Mouse (Mus musculus) erythroblast, embryonic 14.5 days (primary cell): Measurements from ENCODE around the gene Fgfr2.

Source experiments
- GATA1 ChIP-seq: IDR thresholded peaks from 2 replicates; pipeline ENCODE4 v1.6.1; 2012; ENCODE audit warnings: low read length, inconsistent platforms, mixed read lengths
- TAL1 ChIP-seq: IDR thresholded peaks from 3 replicates; pipeline ENCODE4 v1.6.1; 2012; ENCODE audit warnings: low read length, inconsistent platforms, mixed read lengths

- no peak for TF ChIP-seq GATA1
- TF ChIP-seq TAL1 = no peak
These were observed 316.0 kb downstream of the Fgfr2 start for GRCm38 (mm10) chr7:132806926-132807857.
